Mouse (Mus musculus): ENCODE data around the gene Fasl. TPM values are rescaled to one million over a fixed set of nuclear protein-coding genes. Genes with fewer than 3 reads are reported as not detected.

Fasl gene
- polyA plus RNA-seq (2017; shearing (Covaris generic)), result 10 to 100 TPM; 11.3 to 16.4 TPM

GRCm38 (mm10) chr1:161788339-161788738, at the start of gene Fasl:
Fasl (minus strand) TSS chr1:161788495.
- peak; percentile 90 for ATAC-seq

- ATAC-seq, result no peak
Measured at GRCm38 (mm10) chr1:161826677-161827076, 38.4 kb upstream of the Fasl start.

- peak; percentile 60 for ATAC-seq
Measured at GRCm38 (mm10) chr1:161809428-161809827, 21.1 kb upstream of the Fasl start.

GRCm38 (mm10) chr1:161808980-161809379, 20.7 kb upstream of the Fasl start:
- ATAC-seq, result no peak

- ATAC-seq, result peak; percentile 79
Measured at GRCm38 (mm10) chr1:161804541-161804971, 16.3 kb upstream of the Fasl start.

- ATAC-seq, result no peak
Measured at GRCm38 (mm10) chr1:161801321-161801720, 13.0 kb upstream of the Fasl start.

- ATAC-seq, result no peak
Measured at GRCm38 (mm10) chr1:161800256-161800655, 12.0 kb upstream of the Fasl start.

- no peak for ATAC-seq
Measured at GRCm38 (mm10) chr1:161799791-161800190, 11.5 kb upstream of the Fasl start.

GRCm38 (mm10) chr1:161798866-161799265, 10.6 kb upstream of the Fasl start:
- no peak for ATAC-seq

- ATAC-seq, result peak; percentile 63
Measured at GRCm38 (mm10) chr1:161794447-161795211, 6.3 kb upstream of the Fasl start.

GRCm38 (mm10) chr1:161793321-161793720, 5.0 kb upstream of the Fasl start:
- ATAC-seq, result no peak

- ATAC-seq, result no peak
Measured at GRCm38 (mm10) chr1:161792687-161792969, 4.3 kb upstream of the Fasl start.

- no peak for ATAC-seq
Measured at GRCm38 (mm10) chr1:161791854-161792686, 3.8 kb upstream of the Fasl start.

- no peak for ATAC-seq
Measured at GRCm38 (mm10) chr1:161782725-161783124, 5.6 kb downstream of the Fasl start.

GRCm38 (mm10) chr1:161781594-161781993, 6.7 kb downstream of the Fasl start:
- no peak for ATAC-seq

GRCm38 (mm10) chr1:161779057-161779456, 9.2 kb downstream of the Fasl start:
- ATAC-seq, result peak; percentile 67

- peak; percentile 70 for ATAC-seq
Measured at GRCm38 (mm10) chr1:161775151-161775550, 13.1 kb downstream of the Fasl start.

- no peak for ATAC-seq
Measured at GRCm38 (mm10) chr1:161771293-161771692, 17.0 kb downstream of the Fasl start.

GRCm38 (mm10) chr1:161769329-161769728, 19.0 kb downstream of the Fasl start:
- no peak for ATAC-seq

GRCm38 (mm10) chr1:161767101-161767524, 21.2 kb downstream of the Fasl start:
- peak; percentile 30 for ATAC-seq

- ATAC-seq, result peak; percentile 92
Measured at GRCm38 (mm10) chr1:161766656-161767055, 21.6 kb downstream of the Fasl start.

- peak; percentile 31 for ATAC-seq
Measured at GRCm38 (mm10) chr1:161765932-161766331, 22.4 kb downstream of the Fasl start.

- no peak for ATAC-seq
Measured at GRCm38 (mm10) chr1:161764964-161765363, 23.3 kb downstream of the Fasl start.

- peak; percentile 74 for ATAC-seq
Measured at GRCm38 (mm10) chr1:161761556-161761955, 26.7 kb downstream of the Fasl start.
